Mouse (Mus musculus): ENCODE results near the gene Lsamp.

Gene Lsamp

GRCm38 (mm10) chr16:40271859-40272258 is 287.7 kb downstream of the Lsamp start:
- in situ Hi-C loops (cut with MboI, MseI): no loop called here

GRCm38 (mm10) chr16:40290132-40290531 is 306.0 kb downstream of the Lsamp start:
- in situ Hi-C loops (cut with MboI, MseI): no loop called here

- in situ Hi-C loops (cut with MboI, MseI): no loop called here
Measured at GRCm38 (mm10) chr16:40294296-40294882, 310.2 kb downstream of the Lsamp start.

GRCm38 (mm10) chr16:40295240-40295639 is 311.1 kb downstream of the Lsamp start:
- in situ Hi-C loops (cut with MboI, MseI): no loop called here

GRCm38 (mm10) chr16:40307666-40308065 is 323.5 kb downstream of the Lsamp start:
- in situ Hi-C loops (cut with MboI, MseI): no loop called here

GRCm38 (mm10) chr16:40316199-40316598 is 332.0 kb downstream of the Lsamp start:
- in situ Hi-C loops (cut with MboI, MseI): no loop called here

GRCm38 (mm10) chr16:40324811-40325210 is 340.6 kb downstream of the Lsamp start:
- in situ Hi-C loops (cut with MboI, MseI): no loop called here

GRCm38 (mm10) chr16:40328249-40328820 is 344.2 kb downstream of the Lsamp start:
- in situ Hi-C loops (cut with MboI, MseI): no loop called here

GRCm38 (mm10) chr16:40369677-40370076 is 385.5 kb downstream of the Lsamp start:
- in situ Hi-C loops (cut with MboI, MseI): no loop called here

GRCm38 (mm10) chr16:40371291-40371690 is 387.1 kb downstream of the Lsamp start:
- in situ Hi-C loops (cut with MboI, MseI): no loop called here

GRCm38 (mm10) chr16:40375314-40375713 is 391.2 kb downstream of the Lsamp start:
- in situ Hi-C loops (cut with MboI, MseI): no loop called here

GRCm38 (mm10) chr16:40377129-40377799 is 393.1 kb downstream of the Lsamp start:
- in situ Hi-C loops (cut with MboI, MseI): no loop called here

- in situ Hi-C loops (cut with MboI, MseI): no loop called here
Measured at GRCm38 (mm10) chr16:40392106-40392505, 407.9 kb downstream of the Lsamp start.

GRCm38 (mm10) chr16:40399531-40399930 is 415.4 kb downstream of the Lsamp start:
- in situ Hi-C loops (cut with MboI, MseI): no loop called here

GRCm38 (mm10) chr16:40434280-40434679 is 450.1 kb downstream of the Lsamp start:
- in situ Hi-C loops (cut with MboI, MseI): no loop called here

GRCm38 (mm10) chr16:40436415-40436814 is 452.3 kb downstream of the Lsamp start:
- in situ Hi-C loops (cut with MboI, MseI): loop anchor here (5.0 kb wide), 1 partner anchor 794 kb away; no protein-coding TSS in a partner anchor

GRCm38 (mm10) chr16:40437879-40438278 is 453.7 kb downstream of the Lsamp start:
- in situ Hi-C loops (cut with MboI, MseI): loop anchor here (5.0 kb wide), 1 partner anchor 796 kb away; no protein-coding TSS in a partner anchor

- in situ Hi-C loops (cut with MboI, MseI): loop anchor here (5.0 kb wide), 1 partner anchor 797 kb away; no protein-coding TSS in a partner anchor
Measured at GRCm38 (mm10) chr16:40438876-40439275, 454.7 kb downstream of the Lsamp start.

- in situ Hi-C loops (cut with MboI, MseI): no loop called here
Measured at GRCm38 (mm10) chr16:40446587-40446986, 462.4 kb downstream of the Lsamp start.

GRCm38 (mm10) chr16:40463411-40464058 is 479.4 kb downstream of the Lsamp start:
- in situ Hi-C loops (cut with MboI, MseI): no loop called here

- in situ Hi-C loops (cut with MboI, MseI): no loop called here
Measured at GRCm38 (mm10) chr16:40466596-40466995, 482.4 kb downstream of the Lsamp start.

- in situ Hi-C loops (cut with MboI, MseI): no loop called here
Measured at GRCm38 (mm10) chr16:40470946-40471345, 486.8 kb downstream of the Lsamp start.

Data from T-helper 2 cell (primary cell).